Mouse (Mus musculus): ENCODE data around the gene Dlx5. TPM values are rescaled to one million over a fixed set of nuclear protein-coding genes. Genes with fewer than 3 reads are reported as not detected.

Dlx5 gene
- polyA plus RNA-seq, 1 experiment from 2014 or later, result 1.5 TPM

- Histone ChIP-seq H3K9me3 (ENCODE audit: control insufficient read depth, low read length) (no peaks in the 10 kb centered on the region), H3K4me2 (ENCODE audit: low read depth, low read length) (no peak overlapping the region), H3K27ac (ENCODE audit: low read length) (no peak overlapping the region), H3K36me3 (ENCODE audit: control insufficient read depth, insufficient read depth, low read length) (no peaks in the 10 kb centered on the region), H3K4me1 (ENCODE audit: control insufficient read depth, insufficient read depth, low read length) (no peaks in the 10 kb centered on the region), H3K9ac (ENCODE audit: low read depth, low read length) (no peak overlapping the region), H3K27me3 (replicated peaks; ENCODE audit: control insufficient read depth, insufficient read depth, low read length) (peaks cover 64% of the 10 kb centered on the region), H3K4me3 (ENCODE audit: low read length) (no peak overlapping the region)
- WGBS, result 4% methylated on average over 5 of the region's 5 CpGs
- ATAC-seq, result no peak
These were observed 10.2 kb downstream of the Dlx5 start for GRCm38 (mm10) chr6:6871692-6872091.

GRCm38 (mm10) chr6:6870876-6871420 is 10.9 kb downstream of the Dlx5 start:
- Histone ChIP-seq H3K36me3 (ENCODE audit: control insufficient read depth, insufficient read depth, low read length) (no peaks in the 10 kb centered on the region), H3K27ac (ENCODE audit: low read length) (no peak overlapping the region), H3K9ac (ENCODE audit: low read depth, low read length) (no peak overlapping the region), H3K4me3 (ENCODE audit: low read length) (no peak overlapping the region), H3K27me3 (replicated peaks; ENCODE audit: control insufficient read depth, insufficient read depth, low read length) (peaks cover 62% of the 10 kb centered on the region), H3K4me2 (ENCODE audit: low read depth, low read length) (no peak overlapping the region), H3K9me3 (ENCODE audit: control insufficient read depth, low read length) (no peaks in the 10 kb centered on the region), H3K4me1 (ENCODE audit: control insufficient read depth, insufficient read depth, low read length) (no peaks in the 10 kb centered on the region)
- 2% methylated on average over 7 of the region's 7 CpGs for WGBS
- no peak for ATAC-seq

GRCm38 (mm10) chr6:6869961-6870800 is 11.7 kb downstream of the Dlx5 start:
- Histone ChIP-seq H3K4me1 (ENCODE audit: control insufficient read depth, insufficient read depth, low read length) (no peaks in the 10 kb centered on the region), H3K4me3 (ENCODE audit: low read length) (no peak overlapping the region), H3K36me3 (ENCODE audit: control insufficient read depth, insufficient read depth, low read length) (no peaks in the 10 kb centered on the region), H3K4me2 (ENCODE audit: low read depth, low read length) (no peak overlapping the region), H3K9ac (ENCODE audit: low read depth, low read length) (no peak overlapping the region), H3K27ac (ENCODE audit: low read length) (no peak overlapping the region), H3K9me3 (ENCODE audit: control insufficient read depth, low read length) (no peaks in the 10 kb centered on the region), H3K27me3 (replicated peaks; ENCODE audit: control insufficient read depth, insufficient read depth, low read length) (peaks cover 62% of the 10 kb centered on the region)
- under 1% methylated on average over 11 of the region's 11 CpGs for WGBS
- ATAC-seq, result no peak

GRCm38 (mm10) chr6:6869041-6869685 is 12.7 kb downstream of the Dlx5 start:
- H3K4me3 ChIP-seq (ENCODE audit: low read length), result no peak overlapping the region
- H3K9ac ChIP-seq (ENCODE audit: low read depth, low read length), result no peak overlapping the region
- H3K9me3 ChIP-seq (ENCODE audit: control insufficient read depth, low read length), result no peaks in the 10 kb centered on the region
- no peaks in the 10 kb centered on the region for H3K4me1 ChIP-seq (ENCODE audit: control insufficient read depth, insufficient read depth, low read length)
- no peaks in the 10 kb centered on the region for H3K36me3 ChIP-seq (ENCODE audit: control insufficient read depth, insufficient read depth, low read length)
- H3K27me3 ChIP-seq (replicated peaks; ENCODE audit: control insufficient read depth, insufficient read depth, low read length), result peaks cover 62% of the 10 kb centered on the region
- H3K4me2 ChIP-seq (ENCODE audit: low read depth, low read length), result no peak overlapping the region
- ATAC-seq, result no peak
- WGBS, result 4% methylated on average over 13 of the region's 13 CpGs
- no peak overlapping the region for H3K27ac ChIP-seq (ENCODE audit: low read length)

GRCm38 (mm10) chr6:6867031-6867430 is 14.9 kb downstream of the Dlx5 start:
- peaks cover 15% of the 10 kb centered on the region; the same call in 1 of the 2 replicates for H3K4me1 ChIP-seq (ENCODE audit: control insufficient read depth, insufficient read depth, low read length)
- peaks cover 66% of the 10 kb centered on the region for H3K27me3 ChIP-seq (replicated peaks; ENCODE audit: control insufficient read depth, insufficient read depth, low read length)
- no peak overlapping the region for H3K9ac ChIP-seq (ENCODE audit: low read depth, low read length)
- no peak for ATAC-seq
- H3K36me3 ChIP-seq (ENCODE audit: control insufficient read depth, insufficient read depth, low read length), result no peaks in the 10 kb centered on the region
- no peak overlapping the region for H3K4me3 ChIP-seq (ENCODE audit: low read length)
- no peak overlapping the region for H3K27ac ChIP-seq (ENCODE audit: low read length)
- H3K9me3 ChIP-seq (ENCODE audit: control insufficient read depth, low read length), result no peaks in the 10 kb centered on the region
- WGBS, result 5% methylated on average over 9 of the region's 9 CpGs
- no peak overlapping the region for H3K4me2 ChIP-seq (ENCODE audit: low read depth, low read length)

GRCm38 (mm10) chr6:6864441-6865440 is 17.1 kb downstream of the Dlx5 start:
- Histone ChIP-seq H3K27ac (ENCODE audit: low read length) (no peak overlapping the region), H3K27me3 (replicated peaks; ENCODE audit: control insufficient read depth, insufficient read depth, low read length) (peaks cover 74% of the 10 kb centered on the region), H3K4me1 (ENCODE audit: control insufficient read depth, insufficient read depth, low read length) (peaks cover 24% of the 10 kb centered on the region), H3K9ac (ENCODE audit: low read depth, low read length) (no peak overlapping the region), H3K36me3 (ENCODE audit: control insufficient read depth, insufficient read depth, low read length) (no peaks in the 10 kb centered on the region), H3K9me3 (ENCODE audit: control insufficient read depth, low read length) (no peaks in the 10 kb centered on the region), H3K4me3 (ENCODE audit: low read length) (no peak overlapping the region), H3K4me2 (ENCODE audit: low read depth, low read length) (no peak overlapping the region)
- WGBS, result 6% methylated on average over 36 of the region's 36 CpGs
- ATAC-seq, result no peak

- no peaks in the 10 kb centered on the region for H3K36me3 ChIP-seq (ENCODE audit: control insufficient read depth, insufficient read depth, low read length)
- H3K9ac ChIP-seq (ENCODE audit: low read depth, low read length), result no peak overlapping the region
- 4% methylated on average over 21 of the region's 21 CpGs for WGBS
- peak overlapping the region; percentile 85 for H3K4me2 ChIP-seq (ENCODE audit: low read depth, low read length)
- H3K27me3 ChIP-seq (replicated peaks; ENCODE audit: control insufficient read depth, insufficient read depth, low read length), result peaks cover 76% of the 10 kb centered on the region
- no peak; the same call in none of the 2 replicates for ATAC-seq
- H3K9me3 ChIP-seq (ENCODE audit: control insufficient read depth, low read length), result no peaks in the 10 kb centered on the region
- peak overlapping the region; percentile 45 for H3K4me3 ChIP-seq (ENCODE audit: low read length)
- no peak overlapping the region for H3K27ac ChIP-seq (ENCODE audit: low read length)
- H3K4me1 ChIP-seq (ENCODE audit: control insufficient read depth, insufficient read depth, low read length), result peaks cover 24% of the 10 kb centered on the region
These were observed 17.9 kb downstream of the Dlx5 start for GRCm38 (mm10) chr6:6863955-6864354.

- H3K27me3 ChIP-seq (replicated peaks; ENCODE audit: control insufficient read depth, insufficient read depth, low read length), result peaks cover 78% of the 10 kb centered on the region
- H3K36me3 ChIP-seq (ENCODE audit: control insufficient read depth, insufficient read depth, low read length), result no peaks in the 10 kb centered on the region
- peak within 1 kb of the TSS; percentile 45 for H3K4me3 ChIP-seq (ENCODE audit: low read length)
- no peaks in the 10 kb centered on the region for H3K9me3 ChIP-seq (ENCODE audit: control insufficient read depth, low read length)
- WGBS, result under 1% methylated on average over 44 of the region's 52 CpGs
- H3K27ac ChIP-seq (ENCODE audit: low read length), result no peak within 1 kb of the TSS
- peaks cover 24% of the 10 kb centered on the region for H3K4me1 ChIP-seq (ENCODE audit: control insufficient read depth, insufficient read depth, low read length)
- peak; percentile 68 for ATAC-seq
- H3K4me2 ChIP-seq (ENCODE audit: low read depth, low read length), result peak within 1 kb of the TSS; percentile 85
- no peak within 1 kb of the TSS for H3K9ac ChIP-seq (ENCODE audit: low read depth, low read length)
These were observed 18.6 kb downstream of the Dlx5 start, which contains the start of gene Dlx6 for GRCm38 (mm10) chr6:6863160-6863870. Dlx6 (plus strand) TSS chr6:6863334.
